Mouse (Mus musculus) G1E (cell line): ENCODE measurements around the gene Gm44596.

Experiments used
- CTCF ChIP-seq: IDR thresholded peaks from 2 replicates; pipeline ENCODE4 v1.5.1; 2012; ENCODE audit warnings: low read depth, low read length, inconsistent platforms, mixed read lengths
- GATA1 ChIP-seq: IDR thresholded peaks from 2 replicates; pipeline ENCODE4 v1.6.1; 2012; ENCODE audit warnings: borderline replicate concordance, low read length, inconsistent platforms, mixed read lengths
- GATA2 ChIP-seq: IDR thresholded peaks from 2 replicates; pipeline ENCODE4 v1.6.1; 2012; ENCODE audit warnings: low read depth, low read length, inconsistent platforms, borderline replicate concordance
- POLR2AphosphoS5 ChIP-seq: IDR thresholded peaks from 2 replicates; pipeline ENCODE4 v1.6.1; 2012; ENCODE audit warnings: low read depth, low read length, inconsistent platforms; ENCODE audit not compliant: insufficient replicate concordance
- TAL1 ChIP-seq: conservative IDR thresholded peaks from 2 replicates; pipeline ENCODE4 v1.6.1; 2012; ENCODE audit warnings: low read depth, low read length, inconsistent platforms, mixed read lengths

- TF ChIP-seq CTCF (no peak), TAL1 (no peak), GATA1 (no peak), GATA2 (no peak), POLR2AphosphoS5 (no peak)
These were observed 35.0 kb downstream of the Gm44596 start for GRCm38 (mm10) chr6:128410305-128410704.
